Mouse (Mus musculus): ENCODE measurements around the gene Cldn3.
"Not testable (repeated sequence)": the region's sequence is repeated elsewhere in the genome, so short reads cannot be mapped to it uniquely, and the experiment has no call there.

The Cldn3 gene

GRCm38 (mm10) chr5:134985633-134986297 is at the start of gene Cldn3:
Cldn3 (plus strand) TSS chr5:134986214.
- ATAC-seq (ENCODE audit: low TSS enrichment): no peak

GRCm38 (mm10) chr5:134936626-134937185 is 49.3 kb upstream of the Cldn3 start:
- ATAC-seq (ENCODE audit: low TSS enrichment): no peak

- no peak for ATAC-seq (ENCODE audit: low TSS enrichment)
Measured at GRCm38 (mm10) chr5:134939069-134939468, 46.9 kb upstream of the Cldn3 start.

GRCm38 (mm10) chr5:134939554-134939953 is 46.5 kb upstream of the Cldn3 start:
- not testable (repeated sequence) for ATAC-seq (ENCODE audit: low TSS enrichment)

- ATAC-seq (ENCODE audit: low TSS enrichment): no peak
Measured at GRCm38 (mm10) chr5:134941472-134942209, 44.4 kb upstream of the Cldn3 start.

- no peak for ATAC-seq (ENCODE audit: low TSS enrichment)
Measured at GRCm38 (mm10) chr5:134942740-134943139, 43.3 kb upstream of the Cldn3 start.

GRCm38 (mm10) chr5:134944179-134944578 is 41.8 kb upstream of the Cldn3 start:
- ATAC-seq (ENCODE audit: low TSS enrichment): no peak

GRCm38 (mm10) chr5:134945266-134945959 is 40.6 kb upstream of the Cldn3 start:
- no peak for ATAC-seq (ENCODE audit: low TSS enrichment)

- no peak for ATAC-seq (ENCODE audit: low TSS enrichment)
Measured at GRCm38 (mm10) chr5:134946063-134946856, 39.8 kb upstream of the Cldn3 start.

GRCm38 (mm10) chr5:134946857-134947255 is 39.2 kb upstream of the Cldn3 start, which contains the start of gene Cldn4:
Cldn4 (minus strand) TSS chr5:134946934.
- no peak for ATAC-seq (ENCODE audit: low TSS enrichment)

GRCm38 (mm10) chr5:134947420-134948084 is 38.5 kb upstream of the Cldn3 start:
- no peak for ATAC-seq (ENCODE audit: low TSS enrichment)

GRCm38 (mm10) chr5:134948085-134948439 is 38.0 kb upstream of the Cldn3 start:
- no peak for ATAC-seq (ENCODE audit: low TSS enrichment)

- ATAC-seq (ENCODE audit: low TSS enrichment): no peak
Measured at GRCm38 (mm10) chr5:134951053-134951884, 34.7 kb upstream of the Cldn3 start.

- ATAC-seq (ENCODE audit: low TSS enrichment): no peak
Measured at GRCm38 (mm10) chr5:134955491-134955890, 30.5 kb upstream of the Cldn3 start.

GRCm38 (mm10) chr5:134959114-134959513 is 26.9 kb upstream of the Cldn3 start:
- peak; percentile 27; the same call in 1 of the 2 replicates for ATAC-seq (ENCODE audit: low TSS enrichment)

- ATAC-seq (ENCODE audit: low TSS enrichment): no peak
Measured at GRCm38 (mm10) chr5:134960430-134960829, 25.6 kb upstream of the Cldn3 start.

- ATAC-seq (ENCODE audit: low TSS enrichment): no peak
Measured at GRCm38 (mm10) chr5:134961519-134961918, 24.5 kb upstream of the Cldn3 start.

- no peak for ATAC-seq (ENCODE audit: low TSS enrichment)
Measured at GRCm38 (mm10) chr5:134963546-134963945, 22.5 kb upstream of the Cldn3 start.

- ATAC-seq (ENCODE audit: low TSS enrichment): not testable (repeated sequence)
Measured at GRCm38 (mm10) chr5:134964655-134965054, 21.4 kb upstream of the Cldn3 start.

- peak; percentile 74; the same call in 1 of the 2 replicates for ATAC-seq (ENCODE audit: low TSS enrichment)
Measured at GRCm38 (mm10) chr5:134965473-134965851, 20.6 kb upstream of the Cldn3 start.

All from frontal cortex, adult (tissue).